Mouse (Mus musculus): Measurements from ENCODE around the gene Ganc.

DNA sequence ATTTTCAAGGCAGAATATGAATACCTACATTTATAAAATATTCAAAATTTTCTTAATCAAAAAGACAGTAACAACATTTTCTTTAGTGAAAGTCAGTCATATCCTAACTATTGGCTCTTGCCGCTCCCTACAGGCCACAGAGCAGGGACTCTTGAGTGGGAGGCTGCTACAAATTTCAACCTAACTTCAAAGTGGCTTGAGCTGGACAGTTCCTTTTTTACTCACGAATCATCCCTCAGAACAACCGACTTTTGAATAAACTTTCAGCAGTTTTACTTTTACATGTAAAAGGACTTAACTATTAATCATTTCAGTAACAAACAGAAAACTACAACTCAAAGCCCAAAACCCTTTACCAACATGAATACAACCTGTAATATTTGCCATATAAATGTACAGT is 883 bp upstream of the Ganc start:
- TF ChIP-seq CTCF (IDR thresholded peaks at IDR 0.05; ENCODE audit: insufficient read depth, low read depth, low read length) (no peak), POLR2A (IDR thresholded peaks at IDR 0.05; ENCODE audit: insufficient read depth, low read depth, low read length) (no peak)

Measured in olfactory bulb, adult 2 months (tissue).